Mouse (Mus musculus) C3H10T1/2 (cell line): ENCODE measurements around the gene Dnal4. TPM values are rescaled to one million over a fixed set of nuclear protein-coding genes. Genes with fewer than 3 reads are reported as not detected.

Experiments used
- polyA plus RNA-seq, 2 experiments: library from polyadenylated mRNA; unstranded; fragments of >200 nt; fragmentation: generic; extraction: Trizol; gene quantifications; one replicate each; pipeline ENCODE4 v1.2.1; 2012; ENCODE audit warnings: missing spikeins in 2 of 2

Dnal4 gene
- polyA plus RNA-seq, result 10 to 100 TPM; 33.6 to 80.7 TPM

GRCm38 (mm10) chr15:79777749-79778148 is at the start of gene Dnal4:
Gene Dnal4 (minus strand): TSS chr15:79777849.

GRCm38 (mm10) chr15:79804352-79805071 is 26.9 kb upstream of the Dnal4 start, which contains the start of gene Nptxr:
Gene Nptxr (minus strand): TSS chr15:79804766.

GRCm38 (mm10) chr15:79741921-79742705 is 35.5 kb downstream of the Dnal4 start, which contains the start of gene Sun2:
Gene Sun2 (minus strand): TSS chr15:79742536.

Other genes starting within 250 kb of the Dnal4 start
- 100 to 1,000 TPM in 1 of 2 experiments, 10 to 100 TPM in 1; 13.2 to 129 TPM for gene Ddx17, start 231.1 kb downstream of the Dnal4 start, polyA plus RNA-seq
- gene Dmc1, start 172.7 kb downstream of the Dnal4 start, polyA plus RNA-seq, result not detected
- 1 to 10 TPM in 1 of 2 experiments, under 1 TPM in 1; 0.05 to 2.3 TPM for gene Fam227a, start 118.9 kb downstream of the Dnal4 start, polyA plus RNA-seq
- gene Cby1, start 118.7 kb downstream of the Dnal4 start, polyA plus RNA-seq, result 10 to 100 TPM; 45.2 to 87.1 TPM
- 100 to 1,000 TPM; 108 to 117 TPM for gene Tomm22, start 107.0 kb downstream of the Dnal4 start, polyA plus RNA-seq
- gene Josd1, start 89.9 kb downstream of the Dnal4 start, polyA plus RNA-seq, result 10 to 100 TPM; 15.7 to 50.5 TPM
- gene Gtpbp1, start 87.0 kb downstream of the Dnal4 start, polyA plus RNA-seq, result 10 to 100 TPM; 41.7 to 42.9 TPM
- 100 to 1,000 TPM in 1 of 2 experiments, 10 to 100 TPM in 1; 12.5 to 130 TPM for gene Sun2, start 35.3 kb downstream of the Dnal4 start, polyA plus RNA-seq
- 10 to 100 TPM; 32.5 to 82.6 TPM for gene Nptxr, start 26.9 kb upstream of the Dnal4 start, polyA plus RNA-seq
- under 1 TPM; 0.02 to 0.34 TPM for gene Npcd, start 56.4 kb upstream of the Dnal4 start, polyA plus RNA-seq
- 100 to 1,000 TPM in 1 of 2 experiments, 10 to 100 TPM in 1; 60.9 to 167 TPM for gene Cbx6, start 56.8 kb upstream of the Dnal4 start, polyA plus RNA-seq
- 10 to 100 TPM; 13.0 to 41.5 TPM for gene Apobec3, start 113.8 kb upstream of the Dnal4 start, polyA plus RNA-seq
- 1 to 10 TPM in 1 of 2 experiments, under 1 TPM in 1; 0.75 to 5.3 TPM for gene Cbx7, start 193.3 kb upstream of the Dnal4 start, polyA plus RNA-seq
- 10 to 100 TPM in 1 of 2 experiments, 1 to 10 TPM in 1; 6.5 to 19.0 TPM for gene Pdgfb, start 237.1 kb upstream of the Dnal4 start, polyA plus RNA-seq